Mouse (Mus musculus): ENCODE data around the gene Laptm4a. TPM values are rescaled to one million over a fixed set of nuclear protein-coding genes. Genes with fewer than 3 reads are reported as not detected.

Laptm4a gene
- total RNA-seq (2014; rRNA removed) = 197 and 202 TPM in 2 replicates
- 155 TPM in 2 replicates for polyA plus RNA-seq (2012; rRNA removed)

- TF ChIP-seq CTCF (IDR thresholded peaks at IDR 0.05; ENCODE audit: low read depth, low read length) = no peak
- TF ChIP-seq POLR2A (IDR thresholded peaks at IDR 0.05; ENCODE audit: extremely low read depth, insufficient read depth, low read length) = peak; percentile 80
- Histone ChIP-seq H3K9ac (ENCODE audit: low read depth, low read length) (peak within 1 kb of the TSS; percentile 94), H3K27me3 (ENCODE audit: control insufficient read depth, insufficient read depth, low read length) (no peaks in the 10 kb centered on the region), H3K79me2 (ENCODE audit: control insufficient read depth, insufficient read depth, low read length) (peaks cover 21% of the 10 kb centered on the region; the same call in 1 of the 2 replicates), H3K36me3 (ENCODE audit: control insufficient read depth, insufficient read depth, low read length) (peaks cover 1% of the 10 kb centered on the region; the same call in 1 of the 2 replicates), H3K27ac (replicated peaks; ENCODE audit: insufficient read depth, low read depth, low read length) (peak within 1 kb of the TSS; percentile 97), H3K4me1 (ENCODE audit: control insufficient read depth, insufficient read depth, low read length) (peaks cover 18% of the 10 kb centered on the region), H3K4me3 (ENCODE audit: insufficient read depth, low read depth, low read length) (peak within 1 kb of the TSS; percentile 95)
- under 1% methylated on average over 73 of the region's 73 CpGs for WGBS
- DNase-seq (ENCODE audit: extremely low read depth, low read depth, low spot score) = peak; percentile 96
These were observed at the start of gene Laptm4a for GRCm38 (mm10) chr12:8921394-8922368. Gene Laptm4a (plus strand): TSS chr12:8921664.

DNA sequence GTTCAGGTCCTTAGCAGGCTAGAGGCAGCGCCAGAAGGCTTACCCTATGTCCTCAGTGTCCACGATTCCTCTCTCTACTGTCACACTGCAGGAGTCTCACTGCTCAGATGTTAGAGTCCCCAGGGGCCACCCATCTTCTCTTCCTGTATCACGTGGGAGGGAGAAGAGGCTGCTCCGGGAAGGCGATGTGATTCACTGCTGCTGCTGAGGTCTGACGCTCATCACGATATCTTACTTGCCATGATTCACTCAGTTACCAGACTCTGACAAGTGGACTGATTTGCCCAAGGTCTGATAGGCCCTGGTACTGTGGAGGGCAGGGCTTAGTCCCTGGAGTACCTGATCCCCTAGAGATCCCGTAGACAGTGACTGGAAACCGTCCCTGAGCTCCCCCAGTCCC is 45.9 kb upstream of the Laptm4a start:
- TF ChIP-seq POLR2A (IDR thresholded peaks at IDR 0.05; ENCODE audit: extremely low read depth, insufficient read depth, low read length) (no peak), CTCF (IDR thresholded peaks at IDR 0.05; ENCODE audit: low read depth, low read length) (no peak)
- no peaks in the 10 kb centered on the region for H3K36me3 ChIP-seq (ENCODE audit: control insufficient read depth, insufficient read depth, low read length)
- H3K27me3 ChIP-seq (ENCODE audit: control insufficient read depth, insufficient read depth, low read length) = no peaks in the 10 kb centered on the region
- H3K27ac ChIP-seq (replicated peaks; ENCODE audit: insufficient read depth, low read depth, low read length) = no peak overlapping the region
- no peak for DNase-seq (ENCODE audit: extremely low read depth, low read depth, low spot score)
- 94% methylated on average over 9 of the region's 9 CpGs for WGBS
- H3K9ac ChIP-seq (ENCODE audit: low read depth, low read length) = no peak overlapping the region
- H3K79me2 ChIP-seq (ENCODE audit: control insufficient read depth, insufficient read depth, low read length) = no peaks in the 10 kb centered on the region
- peaks cover 20% of the 10 kb centered on the region for H3K4me1 ChIP-seq (ENCODE audit: control insufficient read depth, insufficient read depth, low read length)
- H3K4me3 ChIP-seq (ENCODE audit: insufficient read depth, low read depth, low read length) = no peak overlapping the region

DNA sequence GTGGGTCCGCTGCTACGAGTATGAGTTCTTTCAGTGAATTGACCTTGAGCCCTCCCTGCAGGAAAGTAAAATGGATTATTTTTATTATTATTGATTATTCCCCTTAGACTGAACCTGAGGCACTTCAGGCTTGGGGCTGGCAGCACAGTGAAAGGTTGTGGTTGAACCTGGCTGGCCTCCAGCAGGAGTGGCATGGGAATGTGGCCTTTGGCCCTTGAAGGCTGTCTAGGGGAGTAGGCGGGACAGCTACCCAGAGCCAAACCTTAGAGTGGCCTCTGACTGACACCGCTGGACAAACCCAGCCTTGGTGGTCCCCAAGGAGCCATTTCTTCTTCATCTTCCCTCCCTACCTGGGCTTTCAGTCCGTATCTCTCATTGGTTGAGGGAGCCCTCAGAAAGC is 44.6 kb upstream of the Laptm4a start:
- Histone ChIP-seq H3K4me3 (ENCODE audit: insufficient read depth, low read depth, low read length) (no peak overlapping the region), H3K4me1 (ENCODE audit: control insufficient read depth, insufficient read depth, low read length) (peaks cover 27% of the 10 kb centered on the region), H3K27ac (replicated peaks; ENCODE audit: insufficient read depth, low read depth, low read length) (peak overlapping the region; percentile 45), H3K9ac (ENCODE audit: low read depth, low read length) (no peak overlapping the region), H3K36me3 (ENCODE audit: control insufficient read depth, insufficient read depth, low read length) (no peaks in the 10 kb centered on the region), H3K79me2 (ENCODE audit: control insufficient read depth, insufficient read depth, low read length) (no peaks in the 10 kb centered on the region), H3K27me3 (ENCODE audit: control insufficient read depth, insufficient read depth, low read length) (no peaks in the 10 kb centered on the region)
- 39% methylated on average over 5 of the region's 5 CpGs for WGBS
- TF ChIP-seq POLR2A (IDR thresholded peaks at IDR 0.05; ENCODE audit: extremely low read depth, insufficient read depth, low read length) = no peak
- TF ChIP-seq CTCF (IDR thresholded peaks at IDR 0.05; ENCODE audit: low read depth, low read length) = no peak
- peak; percentile 92 for DNase-seq (ENCODE audit: extremely low read depth, low read depth, low spot score)

GRCm38 (mm10) chr12:8877413-8877812 is 44.1 kb upstream of the Laptm4a start:
- H3K9ac ChIP-seq (ENCODE audit: low read depth, low read length) = no peak overlapping the region
- 61% methylated on average over 6 of the region's 6 CpGs for WGBS
- DNase-seq (ENCODE audit: extremely low read depth, low read depth, low spot score) = no peak
- H3K36me3 ChIP-seq (ENCODE audit: control insufficient read depth, insufficient read depth, low read length) = no peaks in the 10 kb centered on the region
- H3K4me3 ChIP-seq (ENCODE audit: insufficient read depth, low read depth, low read length) = no peak overlapping the region
- no peaks in the 10 kb centered on the region for H3K79me2 ChIP-seq (ENCODE audit: control insufficient read depth, insufficient read depth, low read length)
- peaks cover 29% of the 10 kb centered on the region for H3K4me1 ChIP-seq (ENCODE audit: control insufficient read depth, insufficient read depth, low read length)
- TF ChIP-seq POLR2A (IDR thresholded peaks at IDR 0.05; ENCODE audit: extremely low read depth, insufficient read depth, low read length) (no peak), CTCF (IDR thresholded peaks at IDR 0.05; ENCODE audit: low read depth, low read length) (no peak)
- peak overlapping the region; percentile 45 for H3K27ac ChIP-seq (replicated peaks; ENCODE audit: insufficient read depth, low read depth, low read length)
- no peaks in the 10 kb centered on the region for H3K27me3 ChIP-seq (ENCODE audit: control insufficient read depth, insufficient read depth, low read length)

GRCm38 (mm10) chr12:8878752-8879151 is 42.7 kb upstream of the Laptm4a start:
- H3K36me3 ChIP-seq (ENCODE audit: control insufficient read depth, insufficient read depth, low read length) = no peaks in the 10 kb centered on the region
- no peak overlapping the region for H3K9ac ChIP-seq (ENCODE audit: low read depth, low read length)
- peak; percentile 93 for DNase-seq (ENCODE audit: extremely low read depth, low read depth, low spot score)
- peak overlapping the region; percentile 24 for H3K27ac ChIP-seq (replicated peaks; ENCODE audit: insufficient read depth, low read depth, low read length)
- H3K27me3 ChIP-seq (ENCODE audit: control insufficient read depth, insufficient read depth, low read length) = no peaks in the 10 kb centered on the region
- H3K4me3 ChIP-seq (ENCODE audit: insufficient read depth, low read depth, low read length) = no peak overlapping the region
- 21% methylated on average over 2 of the region's 2 CpGs for WGBS
- peaks cover 32% of the 10 kb centered on the region for H3K4me1 ChIP-seq (ENCODE audit: control insufficient read depth, insufficient read depth, low read length)
- TF ChIP-seq CTCF (IDR thresholded peaks at IDR 0.05; ENCODE audit: low read depth, low read length) = no peak
- no peaks in the 10 kb centered on the region for H3K79me2 ChIP-seq (ENCODE audit: control insufficient read depth, insufficient read depth, low read length)

DNA sequence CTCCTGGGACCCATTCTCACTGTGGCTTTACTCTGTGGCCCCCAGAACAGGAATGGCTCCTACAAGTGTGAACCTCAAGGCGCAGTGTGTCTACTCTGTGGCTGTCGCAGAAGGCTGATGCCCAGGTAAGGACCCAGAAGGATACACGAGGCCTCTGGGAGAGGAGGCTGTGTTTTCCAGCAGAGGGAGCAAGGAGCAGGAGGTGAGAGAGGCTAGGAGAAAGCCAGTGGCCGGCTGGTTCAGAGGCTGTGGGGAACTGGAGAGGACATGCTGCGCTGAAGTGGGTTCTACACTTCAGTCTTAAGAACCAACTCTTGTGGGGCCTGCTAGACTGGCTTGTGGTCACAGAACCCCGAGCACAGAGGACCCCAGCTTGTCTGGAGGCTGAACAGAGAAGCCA is 42.1 kb upstream of the Laptm4a start:
- Histone ChIP-seq H3K36me3 (ENCODE audit: control insufficient read depth, insufficient read depth, low read length) (no peaks in the 10 kb centered on the region), H3K9ac (ENCODE audit: low read depth, low read length) (no peak overlapping the region), H3K27ac (replicated peaks; ENCODE audit: insufficient read depth, low read depth, low read length) (0 out of 2 replicates have a peak overlapping the region, but pooled peaks have one; percentile 14), H3K79me2 (ENCODE audit: control insufficient read depth, insufficient read depth, low read length) (no peaks in the 10 kb centered on the region), H3K4me1 (ENCODE audit: control insufficient read depth, insufficient read depth, low read length) (peaks cover 32% of the 10 kb centered on the region), H3K27me3 (ENCODE audit: control insufficient read depth, insufficient read depth, low read length) (no peaks in the 10 kb centered on the region), H3K4me3 (ENCODE audit: insufficient read depth, low read depth, low read length) (no peak overlapping the region)
- peak; percentile 30 for DNase-seq (ENCODE audit: extremely low read depth, low read depth, low spot score)
- 66% methylated on average over 6 of the region's 6 CpGs for WGBS
- TF ChIP-seq CTCF (IDR thresholded peaks at IDR 0.05; ENCODE audit: low read depth, low read length) = peak; percentile 42
- TF ChIP-seq POLR2A (IDR thresholded peaks at IDR 0.05; ENCODE audit: extremely low read depth, insufficient read depth, low read length) = no peak
